Mouse (Mus musculus) layer of hippocampus, adult 18-20 months (tissue): ENCODE data around the gene Fgf4. TPM values are rescaled to one million over a fixed set of nuclear protein-coding genes. Genes with fewer than 3 reads are reported as not detected.

ENCODE experiments used
- DNase-seq, 2 experiments: peaks; one replicate each; pipeline ENCODE4 v3.0.0; 2022; ENCODE audit warnings: low spot score in 2 of 2
- total RNA-seq, 2 experiments: library from RNA; stranded (reverse); gene quantifications; 2 replicates each; pipeline ENCODE4 v1.2.3; 2021

Fgf4 gene
- total RNA-seq, 2 experiments from 2014 or later, result not detected

DNA sequence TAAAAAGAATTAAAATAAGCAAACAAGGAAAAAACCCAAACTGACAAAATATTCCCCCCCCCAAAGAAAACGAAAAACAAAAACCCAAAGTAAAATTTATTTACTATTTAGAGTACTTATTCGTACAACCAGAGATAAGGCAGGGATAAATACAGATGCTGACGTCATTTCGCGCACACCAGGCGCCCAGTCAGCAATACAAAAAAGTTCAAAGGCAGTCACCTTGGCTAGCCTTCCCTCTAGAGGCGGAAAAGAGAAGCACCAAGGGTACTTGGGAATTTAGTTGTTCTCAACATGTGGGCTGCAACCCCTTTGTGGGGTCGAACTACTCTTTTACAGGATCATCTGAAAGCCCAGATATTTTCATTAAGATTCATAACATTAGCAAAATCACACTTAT lies 60.6 kb downstream of the Fgf4 start:
- no peak for DNase-seq

DNA sequence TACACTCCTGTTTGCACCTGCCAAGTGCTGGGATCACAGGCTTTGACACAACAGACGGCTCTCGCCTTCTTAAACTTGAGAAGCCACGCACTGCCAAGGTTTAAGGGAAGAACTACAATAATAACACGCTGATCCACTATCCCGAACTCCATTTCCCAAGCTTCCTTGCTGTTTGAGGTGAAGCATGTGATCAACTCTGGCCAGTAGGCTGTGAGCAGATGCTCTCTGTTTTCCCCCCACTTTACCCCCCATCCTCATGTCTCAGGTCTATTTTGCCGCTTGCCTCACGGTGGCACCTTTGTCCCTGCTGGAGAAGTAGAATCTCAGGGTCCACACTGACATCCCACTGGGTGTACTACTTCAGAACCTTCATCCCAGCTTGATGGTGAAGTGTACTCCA lies 61.5 kb downstream of the Fgf4 start:
- peak in 1 of 2 experiments; percentile 56 for DNase-seq

DNA sequence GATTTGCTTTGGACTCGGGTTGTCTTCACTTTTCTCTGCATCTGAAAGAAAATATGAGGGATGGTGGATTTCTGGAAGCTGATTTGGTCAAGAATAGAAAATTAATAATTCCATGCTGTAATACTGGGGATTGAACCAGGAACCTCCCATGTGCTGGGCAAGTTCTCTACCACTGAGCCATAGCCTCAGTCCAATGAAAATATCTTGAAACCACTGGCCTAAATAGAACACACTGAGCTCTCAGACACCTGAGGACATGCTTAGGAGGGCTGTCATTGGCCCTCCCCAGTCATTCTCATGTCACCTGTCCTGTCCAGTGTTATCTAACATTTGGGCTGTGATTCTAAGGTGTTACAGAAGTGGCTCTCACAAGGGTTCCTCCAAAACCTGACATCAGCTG lies 64.0 kb downstream of the Fgf4 start:
- peak in 1 of 2 experiments; percentile 55 for DNase-seq

DNA sequence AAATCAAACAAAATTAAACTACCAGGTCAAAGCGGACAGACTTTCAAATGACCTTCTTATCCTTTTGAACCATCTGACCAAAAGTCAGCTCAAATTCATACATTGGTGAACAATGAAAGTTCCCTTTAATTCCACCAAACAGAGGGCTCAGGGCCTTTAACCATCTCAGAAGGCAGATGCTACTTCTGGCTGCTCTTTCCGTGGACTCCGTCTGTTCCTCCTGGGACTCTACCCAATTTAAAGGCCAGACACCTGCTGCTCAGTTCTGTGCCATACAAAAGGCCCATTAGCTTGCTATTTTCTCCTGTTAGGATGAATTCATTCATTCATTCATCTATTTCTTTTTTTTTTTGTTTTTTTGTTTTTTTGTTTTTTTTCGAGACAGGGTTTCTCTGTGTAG lies 65.7 kb downstream of the Fgf4 start:
- DNase-seq, result peak in 1 of 2 experiments; percentile 52

DNA sequence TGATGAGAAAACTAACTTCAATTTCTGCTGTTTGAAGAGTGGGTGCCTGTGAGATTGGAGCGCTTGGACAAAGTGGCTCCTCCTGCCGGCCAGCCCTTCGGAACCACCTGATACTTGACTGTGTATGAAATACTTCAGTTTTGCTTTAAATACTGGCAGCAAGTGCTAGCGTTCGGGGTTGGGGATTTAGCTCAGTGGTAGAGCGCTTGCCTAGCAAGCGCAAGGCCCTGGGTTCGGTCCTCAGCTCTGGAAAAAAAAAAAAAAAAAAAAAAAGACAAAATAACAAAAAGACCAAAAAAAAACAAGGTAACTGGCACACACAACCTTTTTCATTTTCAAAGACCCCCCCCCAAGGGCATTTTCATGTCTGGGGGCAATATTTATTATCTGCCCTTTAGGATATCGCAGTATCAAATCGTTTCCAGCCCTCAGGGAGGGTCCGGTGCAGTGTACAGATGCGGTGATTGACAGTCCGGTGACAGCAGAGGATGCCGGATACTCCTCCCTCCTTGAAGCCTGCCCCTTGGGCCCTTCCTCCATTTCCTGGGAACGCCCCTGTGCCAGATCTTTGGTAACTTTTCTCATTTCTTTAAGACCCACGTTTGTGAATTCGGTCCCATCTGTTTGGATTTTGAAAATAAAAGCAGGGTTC lies 67.3 kb downstream of the Fgf4 start:
- peak; percentile 75 to 86 for DNase-seq

Other genes starting within 250 kb of the Fgf4 start
- 1 to 10 TPM; 2.6 to 2.8 TPM for gene Ano1, start 95.4 kb upstream of the Fgf4 start, total RNA-seq
- not detected for gene Fgf3, start 9.3 kb upstream of the Fgf4 start, total RNA-seq
- not detected for gene Fgf15, start 49.2 kb downstream of the Fgf4 start, total RNA-seq
- 10 to 100 TPM; 25.6 to 27.2 TPM for gene LTO1, start 67.7 kb downstream of the Fgf4 start, total RNA-seq
- 10 to 100 TPM; 56.0 to 59.6 TPM for gene Ccnd1, start 92.6 kb downstream of the Fgf4 start, total RNA-seq